Mouse (Mus musculus): ENCODE measurements around the gene Ppp5c.

GRCm38 (mm10) chr7:17024814-17025504 is 2.8 kb downstream of the Ppp5c start:
- TF ChIP-seq CTCF (IDR thresholded peaks at IDR 0.05) (no peak), EP300 (IDR thresholded peaks at IDR 0.05) (no peak)
